Mouse (Mus musculus): ENCODE results near the gene Tmem163. TPM values are rescaled to one million over a fixed set of nuclear protein-coding genes. Genes with fewer than 3 reads are reported as not detected.

The Tmem163 gene
- total and polyA plus RNA-seq, 2 experiments from 2014 or later = 36.7 to 37.1 TPM

DNA sequence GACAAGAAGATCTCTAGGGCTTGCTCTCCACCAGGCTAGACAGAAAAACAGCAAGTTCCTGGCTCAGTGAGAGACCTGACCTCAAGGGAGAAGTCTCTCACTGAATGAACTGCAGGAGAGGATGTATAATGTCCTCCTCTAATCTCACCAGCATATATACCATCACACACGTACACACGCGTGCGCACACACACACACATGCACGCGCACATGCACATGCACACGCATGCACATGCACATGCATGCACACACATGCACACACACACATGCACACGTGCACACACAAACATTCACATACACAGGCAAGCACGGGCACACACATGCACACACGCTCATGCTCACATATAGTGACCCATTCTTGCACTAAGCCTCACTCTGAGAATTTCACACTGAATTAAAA, 164.5 kb downstream of the Tmem163 start:
- Histone ChIP-seq H3K27ac (ENCODE audit: low read depth, low read length) (no peak overlapping the region), H3K27me3 (ENCODE audit: insufficient read depth, low read length) (no peaks in the 10 kb centered on the region), H3K4me2 (ENCODE audit: low read depth) (no peak overlapping the region), H3K36me3 (ENCODE audit: insufficient read depth) (no peaks in the 10 kb centered on the region), H3K4me1 (ENCODE audit: insufficient read depth) (no peaks in the 10 kb centered on the region), H3K9me3 (ENCODE audit: low read length) (no peaks in the 10 kb centered on the region), H3K4me3 (ENCODE audit: low read depth, low read length) (no peak overlapping the region), H3K9ac (no peak overlapping the region)
- 96% methylated on average over 10 of the region's 10 CpGs for WGBS
- no peak for TF ChIP-seq CTCF (IDR thresholded peaks at IDR 0.05; ENCODE audit: low read depth)
- ATAC-seq (no peak), DNase-seq (no peak)

DNA sequence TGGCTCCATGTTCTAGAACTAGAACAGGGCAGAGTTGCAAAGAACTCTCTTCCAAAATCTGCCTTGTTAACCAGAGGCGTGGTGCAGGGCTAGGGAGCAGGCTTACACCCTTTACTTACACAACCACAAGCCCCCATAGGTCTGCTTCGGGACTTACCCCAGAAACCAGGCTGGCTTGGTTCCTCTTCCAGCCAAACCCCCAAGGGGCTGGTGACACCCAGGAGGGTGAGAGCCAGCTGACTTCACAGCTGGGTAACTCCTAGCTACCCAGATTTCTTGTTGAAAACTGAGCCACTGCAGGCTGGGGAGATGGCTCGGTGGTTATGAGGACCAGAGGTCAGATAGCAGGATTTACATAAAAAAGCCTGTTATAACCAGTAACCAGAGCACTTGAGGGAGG, 164.9 kb downstream of the Tmem163 start:
- no peaks in the 10 kb centered on the region for H3K4me1 ChIP-seq (ENCODE audit: insufficient read depth)
- H3K27ac ChIP-seq (ENCODE audit: low read depth, low read length) = no peak overlapping the region
- H3K27me3 ChIP-seq (ENCODE audit: insufficient read depth, low read length) = no peaks in the 10 kb centered on the region
- H3K4me2 ChIP-seq (ENCODE audit: low read depth) = no peak overlapping the region
- 77% methylated on average over 3 of the region's 3 CpGs for WGBS
- DNase-seq (no peak), ATAC-seq (no peak)
- H3K36me3 ChIP-seq (ENCODE audit: insufficient read depth) = no peaks in the 10 kb centered on the region
- TF ChIP-seq CTCF (IDR thresholded peaks at IDR 0.05; ENCODE audit: low read depth) = no peak
- no peak overlapping the region for H3K4me3 ChIP-seq (ENCODE audit: low read depth, low read length)
- H3K9ac ChIP-seq = no peak overlapping the region
- H3K9me3 ChIP-seq (ENCODE audit: low read length) = no peaks in the 10 kb centered on the region

DNA sequence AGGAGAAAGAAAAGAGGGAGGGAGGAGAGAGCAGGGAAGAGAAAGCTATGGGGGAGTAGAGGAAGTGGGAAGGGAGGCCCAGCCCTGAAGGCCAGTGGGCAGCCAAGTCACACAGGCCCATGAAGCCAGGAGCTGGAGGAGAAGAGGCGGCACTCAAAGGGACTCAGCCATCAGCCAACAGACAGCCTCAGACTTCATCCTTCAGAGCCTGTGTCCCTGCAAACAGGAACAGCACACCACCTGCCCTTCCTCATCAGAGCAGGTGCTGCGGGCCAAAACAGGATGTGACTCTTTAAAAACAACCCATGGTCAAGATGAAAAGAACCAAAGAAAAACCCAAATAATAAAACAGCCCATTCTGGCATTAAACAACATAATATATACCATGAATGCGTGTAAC, 165.7 kb downstream of the Tmem163 start:
- ATAC-seq = no peak
- WGBS = 89% methylated on average over 3 of the region's 3 CpGs
- H3K4me2 ChIP-seq (ENCODE audit: low read depth) = no peak overlapping the region
- no peaks in the 10 kb centered on the region for H3K27me3 ChIP-seq (ENCODE audit: insufficient read depth, low read length)
- no peak for DNase-seq
- TF ChIP-seq CTCF (IDR thresholded peaks at IDR 0.05; ENCODE audit: low read depth) = no peak
- H3K9ac ChIP-seq = no peak overlapping the region
- H3K36me3 ChIP-seq (ENCODE audit: insufficient read depth) = no peaks in the 10 kb centered on the region
- H3K9me3 ChIP-seq (ENCODE audit: low read length) = no peaks in the 10 kb centered on the region
- H3K27ac ChIP-seq (ENCODE audit: low read depth, low read length) = no peak overlapping the region
- no peaks in the 10 kb centered on the region for H3K4me1 ChIP-seq (ENCODE audit: insufficient read depth)
- H3K4me3 ChIP-seq (ENCODE audit: low read depth, low read length) = no peak overlapping the region

GRCm38 (mm10) chr1:127513140-127513539, 166.2 kb downstream of the Tmem163 start:
- no peak overlapping the region for H3K9ac ChIP-seq
- ATAC-seq (no peak), DNase-seq (no peak)
- no peak overlapping the region for H3K27ac ChIP-seq (ENCODE audit: low read depth, low read length)
- WGBS = 92% methylated on average over 8 of the region's 8 CpGs
- no peaks in the 10 kb centered on the region for H3K36me3 ChIP-seq (ENCODE audit: insufficient read depth)
- no peaks in the 10 kb centered on the region for H3K9me3 ChIP-seq (ENCODE audit: low read length)
- no peak overlapping the region for H3K4me2 ChIP-seq (ENCODE audit: low read depth)
- TF ChIP-seq CTCF (IDR thresholded peaks at IDR 0.05; ENCODE audit: low read depth) = no peak
- H3K27me3 ChIP-seq (ENCODE audit: insufficient read depth, low read length) = no peaks in the 10 kb centered on the region
- H3K4me3 ChIP-seq (ENCODE audit: low read depth, low read length) = no peak overlapping the region
- peaks cover under 1% of the 10 kb centered on the region; the same call in 1 of the 2 replicates for H3K4me1 ChIP-seq (ENCODE audit: insufficient read depth)

- Histone ChIP-seq H3K36me3 (ENCODE audit: insufficient read depth) (no peaks in the 10 kb centered on the region), H3K27ac (ENCODE audit: low read depth, low read length) (no peak overlapping the region), H3K4me1 (ENCODE audit: insufficient read depth) (peaks cover 3% of the 10 kb centered on the region; the same call in 1 of the 2 replicates), H3K9ac (no peak overlapping the region), H3K4me2 (ENCODE audit: low read depth) (no peak overlapping the region), H3K4me3 (ENCODE audit: low read depth, low read length) (no peak overlapping the region), H3K9me3 (ENCODE audit: low read length) (no peaks in the 10 kb centered on the region), H3K27me3 (ENCODE audit: insufficient read depth, low read length) (no peaks in the 10 kb centered on the region)
- DNase-seq (no peak), ATAC-seq (no peak)
- 83% methylated on average over 6 of the region's 6 CpGs for WGBS
- TF ChIP-seq CTCF (IDR thresholded peaks at IDR 0.05; ENCODE audit: low read depth) = no peak
Measured at GRCm38 (mm10) chr1:127512709-127513108, 166.6 kb downstream of the Tmem163 start.

GRCm38 (mm10) chr1:127511362-127511761, 168.0 kb downstream of the Tmem163 start:
- DNase-seq = no peak
- Histone ChIP-seq H3K9ac (no peak overlapping the region), H3K36me3 (ENCODE audit: insufficient read depth) (no peaks in the 10 kb centered on the region), H3K9me3 (ENCODE audit: low read length) (no peaks in the 10 kb centered on the region), H3K27me3 (ENCODE audit: insufficient read depth, low read length) (no peaks in the 10 kb centered on the region), H3K4me1 (ENCODE audit: insufficient read depth) (peaks cover 3% of the 10 kb centered on the region; the same call in 1 of the 2 replicates), H3K4me3 (ENCODE audit: low read depth, low read length) (no peak overlapping the region), H3K27ac (ENCODE audit: low read depth, low read length) (no peak overlapping the region), H3K4me2 (ENCODE audit: low read depth) (no peak overlapping the region)
- 91% methylated on average over 6 of the region's 6 CpGs for WGBS
- no peak for ATAC-seq
- TF ChIP-seq CTCF (IDR thresholded peaks at IDR 0.05; ENCODE audit: low read depth) = no peak

- H3K27me3 ChIP-seq (ENCODE audit: insufficient read depth, low read length) = no peaks in the 10 kb centered on the region
- no peak for TF ChIP-seq CTCF (IDR thresholded peaks at IDR 0.05; ENCODE audit: low read depth)
- DNase-seq (no peak), ATAC-seq (no peak)
- no peaks in the 10 kb centered on the region for H3K36me3 ChIP-seq (ENCODE audit: insufficient read depth)
- no peak overlapping the region for H3K27ac ChIP-seq (ENCODE audit: low read depth, low read length)
- H3K9ac ChIP-seq = no peak overlapping the region
- WGBS = 78% methylated on average over 8 of the region's 8 CpGs
- H3K4me1 ChIP-seq (ENCODE audit: insufficient read depth) = peaks cover 3% of the 10 kb centered on the region; the same call in 1 of the 2 replicates
- H3K9me3 ChIP-seq (ENCODE audit: low read length) = no peaks in the 10 kb centered on the region
- no peak overlapping the region for H3K4me3 ChIP-seq (ENCODE audit: low read depth, low read length)
- H3K4me2 ChIP-seq (ENCODE audit: low read depth) = no peak overlapping the region
Measured at GRCm38 (mm10) chr1:127508921-127509320, 170.4 kb downstream of the Tmem163 start.
